Mouse (Mus musculus) limb, embryonic 14.5 days (tissue): ENCODE data around the gene Olfr172. TPM values are rescaled to one million over a fixed set of nuclear protein-coding genes. Genes with fewer than 3 reads are reported as not detected.
A peak's percentile ranks its signal among the peaks of the same experiment; 100 is the strongest.

ENCODE experiments used
- ATAC-seq: fragments of 200-750 bp; cut with Nextera tagmentation; 2 replicates; pipeline ENCODE4 v1.8.0; 2017; ENCODE audit warnings: low read depth, moderate number of reproducible peaks, moderate TSS enrichment; ENCODE audit not compliant: low FRiP score
- DNase-seq: peaks from one replicate; pipeline ENCODE4 v3.0.0-alpha.2; 2015; ENCODE audit warnings: low spot score
- H3K27ac ChIP-seq: fragments of 300-500 bp; sonication (generic); replicated peaks from 2 replicates; pipeline ENCODE4 v1.5.1; 2014; ENCODE audit warnings: low read depth, mild to moderate bottlenecking, low read length, moderate library complexity, mixed read lengths
- H3K27me3 ChIP-seq: fragments of 300-500 bp; sonication (generic); 2 replicates; pipeline ENCODE4 v1.6.1; 2014; ENCODE audit warnings: low read length, mixed read lengths; ENCODE audit not compliant: control insufficient read depth, insufficient read depth
- H3K36me3 ChIP-seq: fragments of 300-500 bp; sonication (generic); 2 replicates; pipeline ENCODE4 v1.6.1; 2014; ENCODE audit warnings: mild to moderate bottlenecking, low read length, moderate library complexity, mixed read lengths; ENCODE audit not compliant: control insufficient read depth, insufficient read depth
- H3K4me1 ChIP-seq: fragments of 300-500 bp; sonication (generic); 2 replicates; pipeline ENCODE4 v1.6.1; 2014; ENCODE audit warnings: antibody characterized with exemption, low read length, mixed read lengths; ENCODE audit not compliant: control insufficient read depth, insufficient read depth
- H3K4me2 ChIP-seq: fragments of 300-500 bp; sonication (generic); replicated peaks from 2 replicates; pipeline ENCODE4 v1.6.1; 2014; ENCODE audit warnings: low read depth, mild to moderate bottlenecking, low read length, moderate library complexity; ENCODE audit not compliant: severe bottlenecking
- H3K4me3 ChIP-seq: fragments of 300-500 bp; sonication (generic); replicated peaks from 2 replicates; pipeline ENCODE4 v1.5.1; 2014; ENCODE audit warnings: low read length
- H3K9ac ChIP-seq: fragments of 300-500 bp; sonication (generic); 2 replicates; pipeline ENCODE4 v1.6.1; 2014; ENCODE audit warnings: mild to moderate bottlenecking, low read depth, low read length, moderate library complexity; ENCODE audit not compliant: severe bottlenecking
- H3K9me3 ChIP-seq: fragments of 300-500 bp; sonication (generic); 2 replicates; pipeline ENCODE4 v1.6.1; 2016; ENCODE audit warnings: low read length; ENCODE audit not compliant: control insufficient read depth
- POLR2A ChIP-seq: fragments of 200-500 bp; IDR thresholded peaks from 2 replicates; pipeline ENCODE4 v1.8.0; 2012; ENCODE audit warnings: inconsistent platforms, mild to moderate bottlenecking, moderate library complexity, borderline replicate concordance; ENCODE audit not compliant: insufficient read depth, insufficient read length; ENCODE audit errors: extremely low read depth
- WGBS: fragments of 180-500 bp; shearing (Covaris S2); extraction: QIAGEN DNeasy Blood & Tissue Kit; methylation state at CpG from one replicate; pipeline ENCODE4 v1.1.7; 2014; 5-methylcytosine and 5-hydroxymethylcytosine counted together
- polyA plus RNA-seq, 2 experiments: library from polyadenylated mRNA; depleted of rRNA in 1 of 2; stranded (reverse) in 1 of 2; unstranded in 1 of 2; fragments of >200 nt; fragmentation: Nextera tagmentation in 1 of 2; extraction: Ambion mirVana in 1 of 2; gene quantifications; 2 replicates each; pipeline versions ENCODE4 v1.2.1 to v1.2.3; 2012 to 2014

The Olfr172 gene
- not detected in 2 replicates for polyA plus RNA-seq (2012; rRNA removed)
- not detected in 2 replicates for polyA plus RNA-seq (2014; fragmentation: Nextera tagmentation; extraction: Ambion mirVana)

- Histone ChIP-seq H3K4me2 (no peak within 1 kb of the TSS), H3K27ac (no peak within 1 kb of the TSS), H3K27me3 (no peaks in the 10 kb centered on the region), H3K4me3 (no peak within 1 kb of the TSS), H3K36me3 (no peaks in the 10 kb centered on the region), H3K9me3 (no peaks in the 10 kb centered on the region), H3K9ac (no peak within 1 kb of the TSS), H3K4me1 (no peaks in the 10 kb centered on the region)
- DNase-seq (no peak), ATAC-seq (no peak)
- WGBS, result 88% methylated on average over 1 of the region's 1 CpGs
- TF ChIP-seq POLR2A, result no peak
Measured at GRCm38 (mm10) chr16:58763076-58763475, at the start of gene Olfr172. Olfr172 (minus strand) TSS chr16:58763176.

GRCm38 (mm10) chr16:58800168-58800567, 37.2 kb upstream of the Olfr172 start, which contains the start of gene Olfr173:
Olfr173 (minus strand) TSS chr16:58800268.
- no peak for TF ChIP-seq POLR2A
- Histone ChIP-seq H3K27me3 (no peaks in the 10 kb centered on the region), H3K4me1 (no peaks in the 10 kb centered on the region), H3K4me2 (no peak within 1 kb of the TSS), H3K27ac (no peak within 1 kb of the TSS), H3K9ac (no peak within 1 kb of the TSS), H3K4me3 (no peak within 1 kb of the TSS), H3K36me3 (no peaks in the 10 kb centered on the region), H3K9me3 (no peaks in the 10 kb centered on the region)
- no peak for DNase-seq
- no peak for ATAC-seq
- WGBS, result 72% methylated on average over 2 of the region's 2 CpGs

GRCm38 (mm10) chr16:58756191-58756590, 6.8 kb downstream of the Olfr172 start:
- peak; percentile 73 for ATAC-seq
- Histone ChIP-seq H3K27me3 (no peaks in the 10 kb centered on the region), H3K4me3 (no peak overlapping the region), H3K9ac (no peak overlapping the region), H3K27ac (no peak overlapping the region), H3K9me3 (no peaks in the 10 kb centered on the region), H3K4me2 (no peak overlapping the region), H3K4me1 (no peaks in the 10 kb centered on the region), H3K36me3 (no peaks in the 10 kb centered on the region)
- DNase-seq, result peak; percentile 37
- no peak for TF ChIP-seq POLR2A

- no peak for TF ChIP-seq POLR2A
- WGBS, result 25% methylated on average over 1 of the region's 1 CpGs
- Histone ChIP-seq H3K9me3 (no peaks in the 10 kb centered on the region), H3K27me3 (no peaks in the 10 kb centered on the region), H3K4me3 (no peak overlapping the region), H3K4me2 (no peak overlapping the region), H3K9ac (no peak overlapping the region), H3K27ac (no peak overlapping the region), H3K36me3 (no peaks in the 10 kb centered on the region), H3K4me1 (no peaks in the 10 kb centered on the region)
- ATAC-seq (no peak), DNase-seq (peak; percentile 11)
Measured at GRCm38 (mm10) chr16:58751314-58751713, 11.7 kb downstream of the Olfr172 start.

- H3K4me2 ChIP-seq, result no peak overlapping the region
Measured at GRCm38 (mm10) chr16:58746715-58747114, 16.3 kb downstream of the Olfr172 start.

GRCm38 (mm10) chr16:58740751-58741150, 22.2 kb downstream of the Olfr172 start:
- Histone ChIP-seq H3K36me3 (0 out of 2 replicates have a peak, but pooled peaks cover 5% of the 10 kb centered on the region), H3K9ac (no peak overlapping the region), H3K4me2 (no peak overlapping the region), H3K4me1 (no peaks in the 10 kb centered on the region), H3K27ac (no peak overlapping the region), H3K9me3 (no peaks in the 10 kb centered on the region), H3K27me3 (no peaks in the 10 kb centered on the region), H3K4me3 (no peak overlapping the region)
- no peak for TF ChIP-seq POLR2A
- WGBS, result 92% methylated on average over 5 of the region's 5 CpGs
- ATAC-seq (no peak), DNase-seq (no peak)

More at GRCm38 (mm10) chr16:58746715-58747114, 16.3 kb downstream of the Olfr172 start:
- H3K27me3 ChIP-seq, result no peaks in the 10 kb centered on the region
- no peak overlapping the region for H3K4me3 ChIP-seq
- H3K9me3 ChIP-seq, result no peaks in the 10 kb centered on the region
- DNase-seq, result no peak
- H3K4me1 ChIP-seq, result no peaks in the 10 kb centered on the region
- H3K27ac ChIP-seq, result no peak overlapping the region
- H3K36me3 ChIP-seq, result no peaks in the 10 kb centered on the region
- H3K9ac ChIP-seq, result no peak overlapping the region
- no peak for TF ChIP-seq POLR2A
- no peak for ATAC-seq
- WGBS, result 77% methylated on average over 4 of the region's 4 CpGs
